Mouse (Mus musculus): ENCODE data around the gene Atad3a.

Atad3a gene

DNA sequence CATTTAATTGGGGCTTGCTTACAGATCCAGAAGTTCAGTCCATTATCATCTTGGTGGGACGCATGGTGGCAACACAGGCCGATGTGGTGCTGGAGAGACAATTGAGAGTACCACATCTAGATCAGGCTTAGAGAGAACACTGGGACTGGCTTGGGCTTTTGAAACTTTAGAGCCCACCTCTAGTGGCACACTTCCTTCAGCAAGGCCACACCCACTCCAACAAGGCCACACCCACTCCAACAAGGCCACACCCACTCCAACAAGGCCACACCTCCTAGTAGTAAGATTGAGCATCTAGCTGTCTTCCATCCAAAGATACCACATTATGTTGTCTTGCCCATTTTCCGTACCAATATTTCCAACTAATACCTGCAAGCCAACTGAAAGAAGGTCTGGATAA, 68.5 kb downstream of the Atad3a start:
- DNase-seq: no peak

Data from right cerebral cortex, postnatal 25 days (tissue).